Mouse (Mus musculus): Measurements from ENCODE around the gene Sergef. TPM values are rescaled to one million over a fixed set of nuclear protein-coding genes. Genes with fewer than 3 reads are reported as not detected.

Sergef gene
- polyA plus RNA-seq, 1 experiment from 2014 or later = 50.6 TPM

DNA sequence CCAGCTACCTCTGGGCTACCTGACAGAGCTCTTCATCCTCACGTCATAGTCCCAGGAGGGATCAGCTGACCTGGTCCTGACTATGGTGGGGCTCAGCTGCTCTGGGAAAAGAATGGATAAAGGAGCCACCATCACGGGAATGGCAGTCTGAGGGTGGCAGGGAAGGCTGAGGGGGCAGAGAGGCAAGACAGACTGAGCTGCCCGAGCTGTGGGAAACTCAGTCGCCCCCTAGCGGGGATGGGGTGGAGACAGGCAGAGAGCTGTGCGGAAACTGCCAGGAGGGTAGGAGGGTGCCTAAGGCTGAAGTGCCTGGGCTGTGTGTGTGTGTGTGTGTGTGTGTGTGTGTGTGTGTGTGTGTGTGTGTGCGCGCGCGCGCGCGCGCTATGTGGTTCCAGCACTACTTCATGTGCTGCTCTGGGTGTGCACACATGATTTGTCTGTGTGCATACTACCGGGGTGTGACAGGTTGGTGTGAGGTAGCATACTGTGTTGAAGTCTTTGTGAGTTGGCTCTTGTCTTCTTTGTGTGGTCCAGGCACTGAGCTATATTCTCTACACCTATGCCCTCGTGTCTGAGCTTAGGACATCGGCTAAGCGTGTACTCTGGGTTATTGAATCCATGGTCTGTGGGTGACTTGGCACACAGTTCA lies 216.7 kb downstream of the Sergef start:
- ATAC-seq = peak; percentile 24
- Histone ChIP-seq H3K4me2 (ENCODE audit: low read length) (peak overlapping the region; percentile 33), H3K27me3 (replicated peaks; ENCODE audit: control insufficient read depth, insufficient read depth, low read length) (no peaks in the 10 kb centered on the region), H3K36me3 (ENCODE audit: control insufficient read depth, insufficient read depth, low read length) (no peaks in the 10 kb centered on the region), H3K9me3 (ENCODE audit: control insufficient read depth, low read length) (no peaks in the 10 kb centered on the region), H3K27ac (ENCODE audit: low read depth, low read length) (peak overlapping the region; percentile 7), H3K4me3 (ENCODE audit: low read length) (no peak overlapping the region), H3K4me1 (ENCODE audit: control insufficient read depth, insufficient read depth, low read depth, low read length) (peaks cover 36% of the 10 kb centered on the region), H3K9ac (ENCODE audit: low read depth, low read length) (0 out of 2 replicates have a peak overlapping the region, but pooled peaks have one; percentile 6)
- WGBS = 36% methylated on average over 11 of the region's 18 CpGs

DNA sequence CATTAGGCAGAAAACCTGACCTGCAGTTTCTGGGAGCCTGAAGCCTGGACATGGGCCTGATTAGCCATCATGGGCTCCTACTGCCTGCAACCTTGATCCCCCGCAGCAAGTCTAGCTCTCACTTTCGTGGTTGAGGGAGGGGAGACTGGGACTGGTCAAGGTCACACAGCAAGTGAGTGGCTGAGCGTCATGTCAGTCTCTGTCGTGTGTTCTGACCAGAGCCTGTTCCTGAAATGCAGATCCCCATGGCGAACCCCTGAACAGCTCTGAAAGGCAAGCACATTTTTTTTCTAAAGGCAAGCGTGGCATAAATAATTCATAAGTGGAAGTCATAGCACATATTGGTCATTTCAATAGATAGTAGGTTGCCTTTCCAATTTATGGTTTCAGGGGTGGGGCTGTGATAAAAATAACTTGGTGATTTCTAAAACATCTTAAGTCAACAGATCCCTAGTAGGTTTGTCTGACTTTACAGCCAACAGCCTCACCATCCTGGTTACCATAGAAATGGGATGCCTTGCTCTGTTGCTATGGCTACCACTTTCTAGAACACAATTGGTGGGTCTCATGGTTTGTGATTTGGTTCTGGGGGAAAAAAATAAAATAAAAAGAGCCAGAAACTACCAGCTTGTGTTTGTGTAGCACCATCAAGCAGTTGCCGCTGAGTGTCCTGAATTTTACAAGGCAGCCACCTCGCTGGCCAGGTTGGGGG lies 217.4 kb downstream of the Sergef start:
- no peak overlapping the region for H3K4me3 ChIP-seq (ENCODE audit: low read length)

DNA sequence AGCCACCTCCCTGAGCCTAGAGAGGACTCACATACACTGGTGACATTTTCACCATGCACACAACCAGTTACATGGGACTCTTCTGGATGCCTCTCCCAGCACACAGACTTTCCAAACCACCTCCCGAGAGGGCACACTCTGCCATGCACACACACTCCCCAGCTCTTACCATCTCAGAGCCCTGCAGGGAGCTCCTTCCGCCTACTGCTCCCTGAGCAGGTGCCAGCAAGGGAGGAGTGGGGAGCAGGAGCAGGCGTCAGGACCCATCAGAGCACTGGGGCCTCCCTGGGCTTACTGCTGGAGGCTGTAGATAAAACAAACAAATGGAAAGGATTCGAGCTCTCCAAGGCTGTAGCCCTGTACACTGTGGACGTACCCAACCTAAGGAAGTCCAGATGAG lies 218.1 kb downstream of the Sergef start:
- H3K36me3 ChIP-seq (ENCODE audit: control insufficient read depth, insufficient read depth, low read length) = no peaks in the 10 kb centered on the region
- H3K9ac ChIP-seq (ENCODE audit: low read depth, low read length) = 0 out of 2 replicates have a peak overlapping the region, but pooled peaks have one; percentile 13
- WGBS = 37% methylated on average over 5 of the region's 5 CpGs
- H3K9me3 ChIP-seq (ENCODE audit: control insufficient read depth, low read length) = no peaks in the 10 kb centered on the region
- peak overlapping the region; percentile 54; the same call in 1 of the 2 replicates for H3K27ac ChIP-seq (ENCODE audit: low read depth, low read length)
- peaks cover 36% of the 10 kb centered on the region for H3K4me1 ChIP-seq (ENCODE audit: control insufficient read depth, insufficient read depth, low read depth, low read length)
- ATAC-seq = peak; percentile 10; the same call in 1 of the 2 replicates
- H3K4me2 ChIP-seq (ENCODE audit: low read length) = no peak overlapping the region; the same call in 1 of the 2 replicates
- H3K27me3 ChIP-seq (replicated peaks; ENCODE audit: control insufficient read depth, insufficient read depth, low read length) = no peaks in the 10 kb centered on the region
- H3K4me3 ChIP-seq (ENCODE audit: low read length) = no peak overlapping the region

More for the DNA sequence above, 217.4 kb downstream of the Sergef start:
- Histone ChIP-seq H3K4me2 (ENCODE audit: low read length) (peak overlapping the region; percentile 33), H3K9ac (ENCODE audit: low read depth, low read length) (no peak overlapping the region), H3K4me1 (ENCODE audit: control insufficient read depth, insufficient read depth, low read depth, low read length) (peaks cover 36% of the 10 kb centered on the region), H3K9me3 (ENCODE audit: control insufficient read depth, low read length) (no peaks in the 10 kb centered on the region), H3K27me3 (replicated peaks; ENCODE audit: control insufficient read depth, insufficient read depth, low read length) (no peaks in the 10 kb centered on the region), H3K36me3 (ENCODE audit: control insufficient read depth, insufficient read depth, low read length) (no peaks in the 10 kb centered on the region), H3K27ac (ENCODE audit: low read depth, low read length) (peak overlapping the region; percentile 54)
- WGBS = 28% methylated on average over 8 of the region's 8 CpGs
- peak; percentile 63 for ATAC-seq

DNA sequence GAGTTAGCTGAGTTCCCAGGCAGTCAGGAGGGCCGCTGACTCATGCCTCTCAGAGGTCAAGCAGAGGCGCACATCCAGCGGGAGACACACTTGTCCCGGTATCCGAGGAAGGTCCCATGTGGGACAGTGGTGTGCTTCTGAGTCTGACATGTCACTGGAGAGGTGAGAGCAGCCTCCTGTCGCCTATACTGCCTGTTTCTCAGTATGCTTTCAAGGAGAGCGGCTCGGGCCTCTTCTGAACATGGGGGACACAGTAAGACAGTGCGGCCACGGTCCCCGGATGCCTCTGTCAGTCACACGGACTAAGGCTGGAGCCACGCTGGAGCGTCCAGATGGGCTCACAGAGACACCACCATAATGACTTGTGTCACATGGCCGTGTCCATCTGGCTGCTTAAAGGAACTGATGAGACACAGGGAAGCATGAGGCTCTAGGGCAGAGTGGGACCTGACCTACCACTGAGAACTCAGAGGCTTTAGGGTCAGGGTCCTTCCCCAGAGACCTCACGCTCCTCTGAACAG lies 221.4 kb downstream of the Sergef start:
- Histone ChIP-seq H3K36me3 (ENCODE audit: control insufficient read depth, insufficient read depth, low read length) (no peaks in the 10 kb centered on the region), H3K9ac (ENCODE audit: low read depth, low read length) (0 out of 2 replicates have a peak overlapping the region, but pooled peaks have one; percentile 23), H3K4me2 (ENCODE audit: low read length) (no peak overlapping the region), H3K27ac (ENCODE audit: low read depth, low read length) (no peak overlapping the region), H3K4me3 (ENCODE audit: low read length) (no peak overlapping the region), H3K9me3 (ENCODE audit: control insufficient read depth, low read length) (no peaks in the 10 kb centered on the region), H3K4me1 (ENCODE audit: control insufficient read depth, insufficient read depth, low read depth, low read length) (peaks cover 30% of the 10 kb centered on the region), H3K27me3 (replicated peaks; ENCODE audit: control insufficient read depth, insufficient read depth, low read length) (no peaks in the 10 kb centered on the region)
- WGBS = 64% methylated on average over 16 of the region's 16 CpGs
- ATAC-seq = peak; percentile 7; the same call in 1 of the 2 replicates

DNA sequence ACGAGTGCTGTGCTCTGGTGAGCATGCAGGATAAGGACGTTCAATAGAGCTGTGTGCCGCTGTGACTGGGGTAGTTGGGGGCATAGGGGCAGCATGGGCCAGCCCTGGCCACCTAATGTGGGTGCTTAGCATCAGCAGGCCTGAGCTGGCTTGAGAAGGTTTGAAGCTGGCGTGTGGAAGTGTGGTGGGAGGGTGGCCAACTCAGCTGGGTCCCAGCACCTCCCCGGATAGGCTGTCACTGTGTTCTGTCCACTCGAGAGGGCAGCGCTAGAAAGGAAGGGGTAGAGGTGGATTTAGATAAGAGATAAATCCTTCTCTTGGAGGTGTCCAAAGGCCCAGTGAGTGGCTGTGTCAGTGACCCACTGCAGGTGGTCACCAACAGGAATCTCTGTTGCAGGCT lies 222.1 kb downstream of the Sergef start:
- H3K4me1 ChIP-seq (ENCODE audit: control insufficient read depth, insufficient read depth, low read depth, low read length) = peaks cover 23% of the 10 kb centered on the region
- no peak overlapping the region for H3K4me2 ChIP-seq (ENCODE audit: low read length)
- no peaks in the 10 kb centered on the region for H3K9me3 ChIP-seq (ENCODE audit: control insufficient read depth, low read length)
- no peak for ATAC-seq
- no peak overlapping the region for H3K4me3 ChIP-seq (ENCODE audit: low read length)
- H3K9ac ChIP-seq (ENCODE audit: low read depth, low read length) = no peak overlapping the region
- H3K36me3 ChIP-seq (ENCODE audit: control insufficient read depth, insufficient read depth, low read length) = no peaks in the 10 kb centered on the region
- H3K27ac ChIP-seq (ENCODE audit: low read depth, low read length) = no peak overlapping the region
- WGBS = 78% methylated on average over 7 of the region's 7 CpGs
- H3K27me3 ChIP-seq (replicated peaks; ENCODE audit: control insufficient read depth, insufficient read depth, low read length) = no peaks in the 10 kb centered on the region

DNA sequence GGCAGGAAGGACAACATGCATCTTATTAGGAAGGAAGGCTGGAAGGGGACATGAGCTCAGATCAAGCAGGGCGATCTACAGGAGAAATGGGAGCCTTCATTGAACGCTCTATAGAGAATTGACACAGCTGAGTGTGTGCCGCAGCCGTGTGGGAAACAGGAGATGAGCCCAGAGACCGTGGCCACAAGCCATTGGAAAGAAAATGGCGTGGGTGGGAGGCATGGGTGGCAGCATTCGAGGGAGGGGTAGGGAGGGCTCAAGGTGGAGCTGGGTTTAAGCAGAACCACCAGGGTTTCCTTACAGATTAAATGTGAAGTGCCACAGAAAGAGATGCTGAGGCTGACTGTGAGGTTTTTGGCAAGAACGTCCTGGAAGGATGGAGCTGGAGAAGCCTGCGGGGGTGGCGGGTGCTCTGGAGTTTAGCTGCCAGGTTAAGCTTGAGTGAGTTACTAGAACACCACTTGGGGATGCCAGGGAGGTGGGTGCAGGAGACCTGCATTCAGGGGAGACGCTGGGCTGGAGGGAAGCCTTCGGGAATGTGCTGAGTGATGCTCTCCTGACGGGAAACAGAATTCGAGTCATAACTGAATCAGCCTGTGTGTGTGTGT lies 223.7 kb downstream of the Sergef start:
- no peak for ATAC-seq
- no peaks in the 10 kb centered on the region for H3K27me3 ChIP-seq (replicated peaks; ENCODE audit: control insufficient read depth, insufficient read depth, low read length)
- 66% methylated on average over 14 of the region's 14 CpGs for WGBS
- H3K27ac ChIP-seq (ENCODE audit: low read depth, low read length) = no peak overlapping the region
- peaks cover 10% of the 10 kb centered on the region for H3K4me1 ChIP-seq (ENCODE audit: control insufficient read depth, insufficient read depth, low read depth, low read length)
- H3K9me3 ChIP-seq (ENCODE audit: control insufficient read depth, low read length) = no peaks in the 10 kb centered on the region
- H3K36me3 ChIP-seq (ENCODE audit: control insufficient read depth, insufficient read depth, low read length) = no peaks in the 10 kb centered on the region
- H3K4me3 ChIP-seq (ENCODE audit: low read length) = no peak overlapping the region
- no peak overlapping the region for H3K4me2 ChIP-seq (ENCODE audit: low read length)
- H3K9ac ChIP-seq (ENCODE audit: low read depth, low read length) = no peak overlapping the region

DNA sequence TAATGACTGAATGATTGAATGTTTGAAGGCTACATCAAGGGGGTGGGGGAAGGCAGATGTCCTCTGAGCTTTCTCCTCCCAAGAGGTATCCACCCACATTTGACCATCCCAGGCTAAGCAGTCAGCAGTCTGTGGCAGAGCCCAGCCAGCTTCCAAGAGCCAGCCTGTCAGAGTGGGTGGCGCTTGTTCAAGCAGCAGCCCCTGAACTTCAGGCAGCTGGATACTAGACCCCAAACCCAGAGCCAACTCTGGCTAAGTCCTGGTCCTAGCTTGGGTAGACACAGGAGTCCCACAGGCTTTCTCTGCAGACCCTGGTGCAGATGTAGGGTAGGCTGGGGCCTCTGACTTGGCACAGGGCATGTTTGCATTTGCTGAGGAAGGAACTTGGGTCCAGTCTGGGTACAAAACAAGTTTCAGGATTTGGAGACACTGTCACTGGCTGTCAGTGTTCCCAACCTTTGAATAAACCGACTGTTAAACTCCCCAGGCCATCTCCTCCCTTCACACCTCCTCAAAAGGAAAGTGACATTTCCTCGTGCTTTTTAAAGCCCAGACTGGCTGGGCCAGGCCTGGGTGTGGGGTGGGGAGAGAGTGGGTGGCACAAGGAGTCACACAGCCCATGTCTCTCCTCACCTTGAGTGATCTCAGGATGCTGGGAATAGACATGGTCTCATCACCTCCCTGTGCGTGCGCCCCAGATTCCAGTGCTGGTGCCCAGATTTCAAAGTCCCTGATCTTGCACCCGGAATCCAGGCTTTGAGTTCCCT lies 225.5 kb downstream of the Sergef start:
- Histone ChIP-seq H3K27ac (ENCODE audit: low read depth, low read length) (no peak overlapping the region), H3K4me1 (ENCODE audit: control insufficient read depth, insufficient read depth, low read depth, low read length) (peaks cover 10% of the 10 kb centered on the region), H3K9ac (ENCODE audit: low read depth, low read length) (no peak overlapping the region), H3K9me3 (ENCODE audit: control insufficient read depth, low read length) (no peaks in the 10 kb centered on the region), H3K4me3 (ENCODE audit: low read length) (no peak overlapping the region), H3K4me2 (ENCODE audit: low read length) (no peak overlapping the region), H3K27me3 (replicated peaks; ENCODE audit: control insufficient read depth, insufficient read depth, low read length) (no peaks in the 10 kb centered on the region), H3K36me3 (ENCODE audit: control insufficient read depth, insufficient read depth, low read length) (no peaks in the 10 kb centered on the region)
- ATAC-seq = no peak
- 76% methylated on average over 6 of the region's 6 CpGs for WGBS

DNA sequence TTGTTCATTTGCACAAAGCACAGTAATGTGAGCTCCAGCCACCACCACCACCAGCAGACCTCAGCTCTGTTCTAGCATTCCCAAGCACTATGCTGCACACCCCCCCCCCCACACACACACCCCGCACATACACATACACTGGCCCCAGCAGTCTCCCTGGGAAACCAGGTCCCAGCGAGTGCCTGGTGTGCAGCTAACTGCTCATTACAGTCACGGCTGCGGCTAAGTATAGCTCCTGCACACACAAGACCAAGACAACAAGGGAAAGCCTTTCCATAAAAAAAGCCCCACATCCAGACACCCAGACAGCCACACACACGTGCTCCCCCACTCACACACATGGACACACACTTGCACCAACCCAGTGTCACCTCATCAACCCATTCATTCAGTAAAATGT lies 226.8 kb downstream of the Sergef start:
- no peak overlapping the region for H3K4me2 ChIP-seq (ENCODE audit: low read length)
- peaks cover 3% of the 10 kb centered on the region for H3K4me1 ChIP-seq (ENCODE audit: control insufficient read depth, insufficient read depth, low read depth, low read length)
- H3K4me3 ChIP-seq (ENCODE audit: low read length) = no peak overlapping the region
- H3K27ac ChIP-seq (ENCODE audit: low read depth, low read length) = no peak overlapping the region
- H3K9ac ChIP-seq (ENCODE audit: low read depth, low read length) = no peak overlapping the region
- 65% methylated on average over 5 of the region's 5 CpGs for WGBS
- H3K36me3 ChIP-seq (ENCODE audit: control insufficient read depth, insufficient read depth, low read length) = no peaks in the 10 kb centered on the region
- ATAC-seq = no peak
- no peaks in the 10 kb centered on the region for H3K9me3 ChIP-seq (ENCODE audit: control insufficient read depth, low read length)
- H3K27me3 ChIP-seq (replicated peaks; ENCODE audit: control insufficient read depth, insufficient read depth, low read length) = no peaks in the 10 kb centered on the region
